Mouse (Mus musculus) small intestine, adult 2 months (tissue): ENCODE measurements around the gene Uqcr11.

ENCODE experiments used
- CTCF ChIP-seq: fragments of 200-500 bp; IDR thresholded peaks from 2 replicates; pipeline ENCODE4 v1.5.1; 2012; ENCODE audit warnings: low read depth, mild to moderate bottlenecking, control low read depth, inconsistent platforms, low read length, moderate library complexity, mixed read lengths; ENCODE audit not compliant: insufficient replicate concordance, insufficient read length; ENCODE audit errors: extremely low read depth
- POLR2A ChIP-seq: fragments of 200-500 bp; IDR thresholded peaks from 2 replicates; pipeline ENCODE4 v1.6.1; 2012; ENCODE audit warnings: low read depth, mild to moderate bottlenecking, control low read depth, inconsistent platforms, low read length, moderate library complexity

GRCm38 (mm10) chr10:80445052-80445451 lies 38.4 kb upstream of the Uqcr11 start:
- TF ChIP-seq CTCF, result no peak
- TF ChIP-seq POLR2A, result no peak
